Mouse (Mus musculus) telencephalon, adult 2 months (tissue): ENCODE data around the gene Fndc3a.

ENCODE experiments used
- DNase-seq: peaks from one replicate; pipeline ENCODE4 v3.0.0-alpha.2; 2011; ENCODE audit warnings: low read depth, low spot score

Fndc3a gene

GRCm38 (mm10) chr14:72555846-72556245 lies 154.0 kb downstream of the Fndc3a start:
- no peak for DNase-seq

GRCm38 (mm10) chr14:72536392-72537017 lies 173.3 kb downstream of the Fndc3a start:
- DNase-seq: no peak

DNA sequence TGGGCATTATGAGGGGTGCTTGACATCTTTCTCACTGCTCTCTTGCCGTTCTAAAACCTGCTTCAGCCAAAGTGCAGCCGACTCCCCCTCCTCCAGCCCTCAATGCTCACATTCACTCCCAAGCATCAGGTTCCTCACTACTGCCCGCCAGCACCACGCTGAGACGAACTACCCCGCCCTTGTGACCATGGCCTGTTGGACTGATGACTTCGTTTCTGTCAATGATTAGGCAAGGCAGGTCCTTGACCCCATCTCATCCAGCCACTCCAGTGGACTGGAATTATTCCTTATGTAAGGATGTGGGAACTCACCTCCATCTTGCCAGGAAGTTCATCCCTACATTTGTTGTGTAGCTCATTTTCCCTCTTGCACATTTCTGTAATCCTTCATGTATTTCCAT lies 175.9 kb downstream of the Fndc3a start:
- DNase-seq: no peak

DNA sequence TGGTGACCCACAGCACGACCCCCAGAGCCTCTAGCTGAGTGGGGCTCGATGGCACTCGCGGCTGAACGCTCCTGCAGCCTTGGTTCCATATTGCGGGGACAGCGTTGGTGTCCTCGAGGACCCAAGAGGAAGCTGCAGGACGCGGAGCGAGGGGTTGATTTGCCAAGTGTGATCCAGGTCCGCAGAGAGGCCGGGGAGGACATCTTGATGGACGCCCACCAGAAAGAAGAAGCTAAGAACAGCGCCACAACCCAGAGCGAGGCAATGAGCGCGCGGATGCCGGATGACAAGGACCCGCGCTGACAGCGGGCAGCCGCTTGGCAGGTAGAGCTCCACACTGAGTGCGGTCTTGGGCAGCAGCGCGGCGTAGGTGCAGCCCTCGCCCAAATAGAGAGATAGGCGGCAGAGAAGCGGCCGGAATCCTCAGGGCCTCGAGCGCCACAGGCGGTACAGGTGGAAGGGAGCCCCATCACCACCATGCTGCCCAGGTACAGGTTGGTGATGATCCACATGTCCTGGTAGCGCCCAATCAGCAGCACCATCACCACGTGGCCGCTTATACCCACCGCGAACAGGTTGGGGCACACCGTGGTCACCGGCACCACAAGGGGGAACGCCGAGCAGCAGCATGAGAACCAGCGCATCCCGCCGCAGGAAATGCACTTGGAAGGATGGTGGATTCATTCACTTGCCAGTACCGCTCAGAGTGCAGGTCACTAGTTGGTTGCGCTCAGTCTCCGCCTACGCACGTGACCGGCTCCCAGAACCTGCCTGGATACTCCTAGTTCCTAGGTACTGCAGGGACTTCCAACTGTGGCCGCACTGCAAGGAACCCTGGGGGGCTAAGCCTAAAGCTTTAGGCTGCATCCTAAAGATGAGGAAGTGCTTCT lies 177.5 kb downstream of the Fndc3a start:
- DNase-seq: no peak

DNA sequence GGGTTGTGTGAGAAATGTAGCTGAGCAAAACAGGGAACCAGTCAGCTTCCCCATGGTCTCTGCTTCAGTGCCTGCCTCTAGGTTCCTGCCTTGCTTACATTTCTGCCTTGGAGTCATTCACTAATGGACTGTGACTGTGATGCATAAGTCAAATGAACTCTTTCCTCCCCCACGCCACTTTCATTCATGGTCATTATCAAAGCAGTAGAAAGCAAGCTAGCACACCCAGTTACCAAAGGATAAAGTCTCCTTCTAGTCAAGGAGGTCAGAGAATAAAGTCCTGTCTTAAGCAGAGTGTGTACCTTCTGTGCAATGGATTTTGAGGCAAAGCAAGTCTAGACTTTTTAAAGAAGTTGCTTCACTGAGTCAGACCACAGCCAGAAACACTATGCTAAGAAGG lies 182.7 kb downstream of the Fndc3a start:
- no peak for DNase-seq

DNA sequence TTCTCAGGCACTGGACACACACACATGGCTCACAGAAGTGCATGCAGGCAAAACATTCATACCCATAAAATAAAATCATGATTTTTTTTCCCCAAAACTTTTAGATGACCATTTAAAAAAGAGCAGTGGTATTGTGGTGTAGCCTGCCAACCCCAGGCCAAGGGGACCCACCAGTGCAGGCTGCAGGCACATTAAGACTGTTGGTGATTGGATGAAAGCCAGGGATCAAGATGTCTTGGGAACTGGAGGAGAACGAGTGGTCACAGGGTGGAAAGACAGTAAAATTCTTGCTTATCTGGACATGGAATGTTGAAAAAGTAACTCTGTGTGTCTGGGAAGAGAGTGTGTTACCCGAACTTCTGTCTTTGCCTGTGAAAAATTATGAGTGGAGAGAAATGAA lies 190.2 kb downstream of the Fndc3a start:
- DNase-seq: no peak

- no peak for DNase-seq
Observed at GRCm38 (mm10) chr14:72518786-72519185, 191.0 kb downstream of the Fndc3a start.

DNA sequence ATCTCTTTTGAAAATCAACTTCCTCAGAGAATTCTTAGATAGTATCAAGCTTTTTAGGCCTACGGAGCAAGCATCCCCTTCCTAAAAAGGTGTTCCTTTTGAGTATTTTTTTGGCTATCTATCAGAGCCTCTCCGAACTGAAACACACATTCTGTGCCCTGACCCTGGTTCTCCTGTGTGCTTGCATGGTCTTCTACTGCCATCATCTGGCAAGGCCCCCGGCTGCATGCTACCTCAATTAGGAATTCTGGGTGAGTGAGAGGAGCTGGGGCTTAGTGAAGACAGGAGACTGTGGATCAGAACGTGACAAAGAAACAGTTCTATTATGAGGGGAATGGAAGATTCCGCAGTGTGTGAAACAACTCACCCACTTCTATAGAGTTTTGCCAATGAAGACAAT lies 193.4 kb downstream of the Fndc3a start:
- no peak for DNase-seq

DNA sequence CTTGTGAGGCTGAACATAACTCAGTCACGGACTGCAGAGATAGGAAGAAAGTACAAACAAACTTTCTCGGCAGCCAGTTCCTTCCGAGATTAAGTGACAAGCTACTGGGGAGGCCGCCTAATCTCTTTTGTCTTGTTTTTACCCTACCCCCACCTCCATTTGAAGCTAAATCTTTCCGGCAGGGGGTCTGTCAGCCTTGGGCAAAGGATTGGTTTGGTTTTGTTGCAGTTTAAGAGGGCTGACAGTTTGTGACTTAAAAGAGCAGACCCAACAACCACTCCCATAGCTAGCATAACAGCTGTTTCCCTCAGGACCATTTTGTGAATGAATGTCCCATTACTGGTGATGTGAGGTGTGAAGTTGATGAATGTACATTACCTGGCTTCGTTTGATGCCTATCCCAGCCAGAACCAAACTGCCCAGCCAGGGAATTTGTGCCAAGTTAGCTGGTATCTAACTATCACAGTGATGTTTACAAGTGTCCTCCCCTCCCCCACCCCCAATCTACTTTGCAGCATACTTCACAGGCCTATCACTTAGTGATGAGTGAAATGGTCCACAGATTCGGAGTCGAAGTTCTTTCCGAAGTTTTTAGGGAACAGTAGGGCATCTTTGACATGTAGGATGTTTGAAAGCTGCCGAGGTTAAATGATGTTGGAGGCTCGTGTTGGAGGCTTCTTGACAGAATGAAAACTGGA lies 202.9 kb downstream of the Fndc3a start:
- DNase-seq: no peak

GRCm38 (mm10) chr14:72506018-72506722 lies 203.6 kb downstream of the Fndc3a start:
- DNase-seq: no peak

GRCm38 (mm10) chr14:72504985-72505384 lies 204.8 kb downstream of the Fndc3a start:
- DNase-seq: no peak

DNA sequence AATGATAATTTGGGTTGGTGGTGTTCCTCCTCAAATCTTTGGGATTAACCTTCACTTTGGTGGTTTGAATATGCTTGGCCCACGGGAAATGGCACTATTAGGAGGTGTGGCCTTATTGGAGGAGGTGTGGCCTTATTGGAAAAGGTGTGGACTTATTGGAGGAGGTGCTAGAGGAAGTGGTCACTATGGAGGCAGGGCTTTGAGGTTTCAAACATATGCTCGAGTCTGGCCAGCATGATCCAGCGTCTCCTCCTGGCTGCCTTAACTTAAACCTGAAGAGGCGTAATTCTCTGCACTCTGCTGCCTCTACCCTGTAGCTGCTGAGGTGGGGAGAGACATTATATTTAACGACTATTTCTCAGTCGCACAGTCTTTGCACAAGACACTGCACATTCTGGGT lies 206.6 kb downstream of the Fndc3a start:
- no peak for DNase-seq

DNA sequence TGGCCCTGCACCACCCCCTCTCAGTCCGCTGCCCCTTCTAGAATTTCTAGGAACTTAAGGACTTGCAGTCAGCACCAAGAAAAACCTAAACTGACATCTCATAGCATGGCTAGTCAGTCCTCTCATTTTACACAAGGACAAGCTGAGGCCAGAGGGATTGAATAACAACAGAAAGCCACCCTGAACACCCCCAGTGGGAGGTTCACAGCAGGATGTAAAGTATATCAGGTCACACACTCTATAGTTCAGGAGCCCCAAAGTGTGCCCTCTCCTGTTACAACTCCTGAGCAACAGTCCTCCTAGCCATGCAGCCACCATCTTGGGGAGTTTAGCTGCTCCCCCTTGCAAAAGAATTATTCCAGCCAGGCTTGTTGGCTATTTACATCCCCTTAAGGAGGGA lies 216.0 kb downstream of the Fndc3a start:
- no peak for DNase-seq

DNA sequence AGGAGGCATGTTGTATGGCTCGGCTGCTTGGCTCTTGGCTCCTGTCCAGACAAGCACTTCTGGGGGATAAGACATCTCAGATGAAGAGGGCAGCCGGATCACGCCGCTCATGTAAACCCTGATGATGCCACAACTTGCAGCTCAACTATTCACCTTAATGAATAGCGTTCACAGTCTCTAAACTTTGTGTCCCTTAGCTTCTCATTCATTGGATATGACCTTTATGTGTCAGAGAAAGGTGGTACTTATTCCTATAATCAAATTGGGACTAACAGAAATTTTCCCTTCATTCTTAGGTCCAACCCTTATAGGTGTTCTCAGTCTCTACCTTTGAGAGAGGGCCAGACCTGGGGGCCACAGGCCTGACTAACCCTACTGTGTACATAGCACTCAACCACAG lies 218.1 kb downstream of the Fndc3a start, which contains the start of gene Gm9195:
Gm9195 (minus strand) TSS at position 101 of the 400 bp plus-strand sequence.
- DNase-seq: no peak

- peak; percentile 27 for DNase-seq
Observed at GRCm38 (mm10) chr14:72490367-72490766, 219.4 kb downstream of the Fndc3a start.
